Mouse (Mus musculus): ENCODE measurements around the gene Stk17b.

DNA sequence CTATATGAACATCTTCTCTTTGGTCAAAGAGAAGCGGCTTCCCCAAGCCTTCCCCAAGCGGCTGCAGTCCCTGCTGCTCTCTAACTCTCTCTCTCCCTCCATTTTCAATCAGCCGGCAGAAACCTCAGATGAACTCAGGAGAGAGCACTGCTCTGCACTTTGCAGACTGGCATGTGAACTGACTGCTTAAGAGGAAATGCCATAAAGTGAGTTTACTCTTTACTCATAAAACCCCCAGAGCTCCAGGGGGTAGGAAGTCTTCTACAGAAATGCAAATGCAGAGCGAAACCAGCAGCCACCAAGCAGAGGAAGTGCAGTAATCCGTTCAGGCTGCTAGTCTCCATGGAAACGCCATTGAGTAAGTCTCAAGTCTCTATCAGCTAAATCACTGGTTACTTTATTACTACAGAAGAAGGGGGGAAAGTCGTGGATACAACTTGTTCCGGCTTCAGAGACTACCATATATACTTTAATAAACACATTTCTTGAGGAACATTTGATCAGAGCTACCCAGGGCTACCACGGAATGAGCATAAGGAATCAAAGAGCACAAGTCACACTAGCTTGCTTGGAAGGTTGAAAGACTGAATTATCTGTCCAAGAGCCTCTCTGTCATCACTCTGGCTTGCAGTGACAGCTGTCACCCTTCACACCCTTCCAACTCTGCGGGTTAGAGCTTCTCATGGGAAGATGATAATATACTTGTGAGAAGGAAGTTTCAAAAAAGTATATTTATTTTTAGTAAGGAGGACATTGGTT lies 38.8 kb upstream of the Stk17b start:
- TF ChIP-seq CTCF (IDR thresholded peaks at IDR 0.05; ENCODE audit: low read depth) (no peak), EP300 (optimal IDR thresholded peaks at IDR 0.05) (no peak)
